Mouse (Mus musculus): ENCODE measurements around the gene Gm3591.
"Not testable (repeated sequence)": the region's sequence is repeated elsewhere in the genome, so short reads cannot be mapped to it uniquely, and the experiment has no call there.

GRCm38 (mm10) chr14:6426766-6427165 lies 14.5 kb upstream of the Gm3591 start:
- not testable (repeated sequence) for TF ChIP-seq POLR2A (IDR thresholded peaks at IDR 0.05; ENCODE audit: control insufficient read depth, extremely low read depth, insufficient read depth, low read length, poor library complexity); CTCF (IDR thresholded peaks at IDR 0.05; ENCODE audit: borderline replicate concordance, control insufficient read depth, extremely low read depth, insufficient read depth, low read length, poor library complexity)

Data from thymus, adult 2 months (tissue).